Mouse (Mus musculus) hindbrain, embryonic 11.5 days (tissue): ENCODE measurements around the gene Hap1. TPM values are rescaled to one million over a fixed set of nuclear protein-coding genes. Genes with fewer than 3 reads are reported as not detected.

Source experiments
- ATAC-seq: fragments of 200-750 bp; cut with Nextera tagmentation; 2 replicates; pipeline ENCODE4 v1.8.0; 2017; ENCODE audit warnings: mild to moderate bottlenecking, moderate TSS enrichment, moderate library complexity; ENCODE audit not compliant: low FRiP score
- DNase-seq: peaks from one replicate; pipeline ENCODE4 v3.0.0-alpha.2; 2015; ENCODE audit warnings: low spot score
- H3K27ac ChIP-seq: fragments of 300-500 bp; sonication (generic); 2 replicates; pipeline ENCODE4 v1.5.1; 2014; ENCODE audit warnings: mild to moderate bottlenecking, low read depth, low read length
- H3K27me3 ChIP-seq: fragments of 300-500 bp; sonication (generic); 2 replicates; pipeline ENCODE4 v1.6.1; 2014; ENCODE audit warnings: mild to moderate bottlenecking, low read length, moderate library complexity, mixed read lengths; ENCODE audit not compliant: control insufficient read depth, insufficient read depth
- H3K36me3 ChIP-seq: fragments of 300-500 bp; sonication (generic); 2 replicates; pipeline ENCODE4 v1.6.1; 2014; ENCODE audit warnings: mild to moderate bottlenecking, low read length, moderate library complexity, mixed read lengths; ENCODE audit not compliant: control insufficient read depth, insufficient read depth
- H3K4me1 ChIP-seq: fragments of 300-500 bp; sonication (generic); replicated peaks from 2 replicates; pipeline ENCODE4 v1.6.1; 2014; ENCODE audit warnings: low read length, mixed read lengths; ENCODE audit not compliant: control insufficient read depth, insufficient read depth
- H3K4me2 ChIP-seq: fragments of 300-500 bp; sonication (generic); replicated peaks from 2 replicates; pipeline ENCODE4 v1.6.1; 2014; ENCODE audit warnings: mild to moderate bottlenecking, low read depth, low read length
- H3K4me3 ChIP-seq: fragments of 300-500 bp; sonication (generic); 2 replicates; pipeline ENCODE4 v1.5.1; 2014; ENCODE audit warnings: low read depth, low read length
- H3K9ac ChIP-seq: fragments of 300-500 bp; sonication (generic); 2 replicates; pipeline ENCODE4 v1.6.1; 2014; ENCODE audit warnings: low read depth, low read length
- H3K9me3 ChIP-seq: fragments of 300-500 bp; sonication (generic); 2 replicates; pipeline ENCODE4 v1.6.1; 2016; ENCODE audit warnings: low read length; ENCODE audit not compliant: control insufficient read depth
- WGBS: fragments of 180-500 bp; shearing (Covaris S2); extraction: QIAGEN DNeasy Blood & Tissue Kit; methylation state at CpG from one replicate; pipeline ENCODE4 v1.1.7; 2014; 5-methylcytosine and 5-hydroxymethylcytosine counted together
- polyA plus RNA-seq: library from polyadenylated mRNA; unstranded; fragments of >200 nt; fragmentation: Nextera tagmentation; extraction: Ambion mirVana; gene quantifications from 2 replicates; pipeline ENCODE4 v1.2.1, GENCODE M21; 2014

The Hap1 gene
- polyA plus RNA-seq, 1 experiment from 2014 or later = 12.0 TPM

DNA sequence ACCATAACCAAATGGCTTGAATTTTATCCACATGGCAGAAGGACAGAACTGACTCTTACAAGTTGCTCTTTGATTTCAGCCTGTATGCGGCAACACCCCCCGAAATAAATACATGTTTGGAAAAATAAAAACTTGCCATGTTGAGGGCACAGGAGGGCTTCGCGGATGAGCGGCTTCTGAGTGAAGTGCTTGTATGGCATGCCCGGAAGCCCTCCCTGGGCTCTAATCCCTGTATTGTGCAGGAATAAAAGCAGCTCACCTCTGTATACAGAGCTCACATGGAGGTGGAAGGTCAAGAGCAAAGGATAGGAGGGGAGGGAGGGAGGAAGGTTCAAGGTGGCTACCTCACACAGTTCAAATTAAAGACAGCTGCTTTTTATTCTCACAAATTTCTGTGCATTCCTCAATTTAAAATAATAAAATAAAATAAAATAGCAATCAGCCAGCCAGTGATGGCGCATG, 36.0 kb upstream of the Hap1 start:
- H3K4me1 ChIP-seq = peaks cover 2% of the 10 kb centered on the region; the same call in 1 of the 2 replicates
- H3K9me3 ChIP-seq = no peaks in the 10 kb centered on the region
- peaks cover 13% of the 10 kb centered on the region for H3K27me3 ChIP-seq
- no peaks in the 10 kb centered on the region for H3K36me3 ChIP-seq
- no peak overlapping the region for H3K4me3 ChIP-seq
- ATAC-seq = no peak
- H3K4me2 ChIP-seq = no peak overlapping the region
- no peak overlapping the region for H3K9ac ChIP-seq
- no peak overlapping the region for H3K27ac ChIP-seq
- DNase-seq = no peak
- 90% methylated on average over 7 of the region's 7 CpGs for WGBS

DNA sequence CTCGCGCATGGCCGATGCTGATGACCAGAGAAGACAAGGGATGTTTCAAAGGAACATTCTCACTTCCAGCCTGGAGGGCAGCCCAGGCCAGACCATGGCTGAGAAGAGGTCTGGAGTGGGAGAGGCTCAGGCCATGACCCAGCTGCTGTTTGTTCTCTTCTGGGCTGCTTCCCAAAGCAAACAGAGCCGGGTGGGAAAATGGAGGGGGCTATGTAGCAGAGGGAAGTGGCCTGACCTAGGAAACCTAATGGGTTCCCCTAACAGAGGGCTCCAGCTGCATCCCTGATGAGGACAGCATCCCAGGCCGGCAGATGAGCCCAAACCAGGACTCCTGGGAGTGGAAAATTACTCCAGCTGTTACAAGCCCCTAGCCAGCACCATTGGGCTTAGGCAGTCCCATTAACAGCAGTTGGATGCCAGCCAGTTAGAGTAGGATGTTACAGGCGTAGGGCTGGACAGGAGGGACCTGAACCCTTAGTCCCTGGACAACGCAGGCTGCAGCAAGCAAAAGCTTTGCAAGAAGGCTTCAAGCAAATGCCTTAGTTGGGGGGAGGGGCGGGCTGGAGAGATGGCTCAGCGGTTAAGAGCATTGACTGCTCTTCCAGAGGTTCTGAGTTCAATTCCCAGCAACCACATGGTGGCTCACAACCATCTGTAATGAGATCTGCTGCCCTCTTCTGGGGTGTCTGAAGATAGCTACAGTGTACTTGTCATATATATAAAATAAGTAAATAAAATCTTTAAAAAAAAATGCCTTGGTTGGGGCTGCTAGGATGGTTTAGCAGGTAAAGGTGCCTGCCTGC, 35.4 kb upstream of the Hap1 start:
- Histone ChIP-seq H3K27ac (no peak overlapping the region), H3K4me1 (0 out of 2 replicates have a peak, but pooled peaks cover 2% of the 10 kb centered on the region), H3K27me3 (peaks cover 9% of the 10 kb centered on the region), H3K36me3 (no peaks in the 10 kb centered on the region), H3K4me2 (no peak overlapping the region), H3K9me3 (no peaks in the 10 kb centered on the region), H3K4me3 (no peak overlapping the region), H3K9ac (no peak overlapping the region)
- DNase-seq (peak; percentile 32), ATAC-seq (0 out of 2 replicates have a peak, but pooled peaks have one; percentile 12)
- WGBS = 73% methylated on average over 9 of the region's 9 CpGs

DNA sequence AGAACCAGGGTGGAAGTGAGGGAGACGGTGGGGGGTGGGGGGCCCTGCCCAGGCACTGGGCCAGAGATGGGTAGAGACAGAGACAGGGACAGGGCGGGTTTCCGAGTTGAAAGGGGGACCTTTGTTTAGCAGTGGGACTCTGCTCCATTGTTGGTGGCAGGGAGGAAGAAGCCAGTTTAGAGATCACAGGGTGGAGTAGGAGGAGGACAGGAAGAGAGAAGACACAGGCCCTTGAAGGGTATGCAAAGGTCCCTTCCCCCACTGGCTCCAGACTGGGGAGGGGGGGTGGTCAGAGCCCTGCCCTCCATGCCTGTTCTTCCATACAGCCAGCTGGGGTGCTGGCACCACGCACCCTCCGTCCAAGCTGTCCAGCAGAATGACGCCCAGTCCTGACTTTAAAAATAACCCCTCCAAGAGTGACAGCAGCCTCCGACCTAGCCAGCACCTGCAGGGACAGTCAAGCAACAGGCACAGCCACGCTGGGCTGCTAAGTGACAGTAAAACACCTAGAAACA, 34.1 kb upstream of the Hap1 start:
- Histone ChIP-seq H3K36me3 (no peaks in the 10 kb centered on the region), H3K27ac (no peak overlapping the region), H3K4me1 (0 out of 2 replicates have a peak, but pooled peaks cover 2% of the 10 kb centered on the region), H3K27me3 (peaks cover under 1% of the 10 kb centered on the region), H3K4me2 (no peak overlapping the region), H3K4me3 (no peak overlapping the region), H3K9ac (no peak overlapping the region), H3K9me3 (no peaks in the 10 kb centered on the region)
- DNase-seq = no peak
- ATAC-seq = no peak
- WGBS = 47% methylated on average over 8 of the region's 8 CpGs

DNA sequence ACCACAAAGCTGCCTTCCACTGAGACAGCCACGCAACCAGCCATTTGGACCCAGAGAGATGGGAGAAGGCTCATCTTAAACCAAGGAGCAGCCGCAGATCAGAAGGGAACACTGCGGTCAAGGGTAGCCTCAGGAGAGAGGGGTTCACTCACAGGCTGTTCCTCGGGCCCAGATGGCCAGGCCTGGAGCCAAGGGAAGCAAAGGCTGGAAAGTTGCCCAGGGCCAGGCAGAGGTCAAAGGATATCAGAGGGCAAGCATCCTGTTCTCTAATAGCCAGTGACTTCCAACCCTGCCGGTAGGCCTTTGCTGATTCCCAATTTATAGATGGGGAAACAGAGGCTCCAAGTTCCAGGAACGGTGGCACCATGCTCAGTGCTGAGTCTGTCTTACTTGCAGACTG, 32.7 kb upstream of the Hap1 start:
- no peak overlapping the region for H3K4me2 ChIP-seq

DNA sequence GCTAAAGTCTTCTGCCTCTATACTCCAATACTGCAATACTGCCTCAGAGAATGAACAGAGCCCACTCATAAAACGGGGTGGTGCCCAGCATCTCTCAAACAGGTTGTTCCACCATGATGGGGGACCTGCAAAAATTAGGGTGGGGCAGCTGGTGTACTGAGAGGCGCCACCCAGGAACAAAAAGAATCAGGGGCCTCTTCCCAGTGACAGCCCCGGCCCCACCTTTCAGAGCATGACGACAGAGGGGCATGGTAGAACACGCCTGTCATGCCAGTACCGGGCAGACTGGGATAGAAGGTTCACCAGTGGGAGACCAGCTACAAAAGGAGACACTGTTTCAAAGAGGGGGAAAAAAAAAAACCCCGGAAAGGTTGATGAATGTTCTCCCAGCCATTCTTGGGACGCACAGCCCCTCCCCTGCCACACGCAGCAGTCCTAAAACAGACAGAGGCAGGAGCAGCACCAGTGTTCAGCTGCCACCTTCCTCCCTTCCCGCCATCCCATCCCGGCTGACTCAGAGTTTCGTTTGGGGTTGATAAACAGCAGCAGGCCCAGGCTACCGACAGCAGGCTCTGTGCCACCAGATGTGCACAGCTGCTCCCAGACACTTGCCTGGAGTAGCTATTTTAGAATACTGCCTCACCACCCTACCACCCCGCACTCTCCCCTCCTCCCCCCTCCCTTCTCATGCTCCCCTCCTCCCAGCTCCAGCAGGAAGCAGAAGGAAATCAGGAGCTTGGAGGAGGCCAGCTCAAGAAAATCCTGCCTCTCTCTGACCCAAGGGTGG, 31.9 kb upstream of the Hap1 start:
- ATAC-seq = no peak
- 57% methylated on average over 14 of the region's 14 CpGs for WGBS
- H3K27me3 ChIP-seq = no peaks in the 10 kb centered on the region
- H3K9me3 ChIP-seq = no peaks in the 10 kb centered on the region
- no peak overlapping the region for H3K4me3 ChIP-seq
- H3K36me3 ChIP-seq = no peaks in the 10 kb centered on the region; the same call in 1 of the 2 replicates
- no peak overlapping the region for H3K9ac ChIP-seq
- 0 out of 2 replicates have a peak, but pooled peaks cover 2% of the 10 kb centered on the region for H3K4me1 ChIP-seq
- no peak overlapping the region for H3K4me2 ChIP-seq
- H3K27ac ChIP-seq = no peak overlapping the region
- DNase-seq = no peak

More for the DNA sequence above, 32.7 kb upstream of the Hap1 start:
- no peak overlapping the region for H3K27ac ChIP-seq
- ATAC-seq = no peak
- DNase-seq = no peak
- 0 out of 2 replicates have a peak, but pooled peaks cover 2% of the 10 kb centered on the region for H3K4me1 ChIP-seq
- 87% methylated on average over 6 of the region's 6 CpGs for WGBS
- H3K4me3 ChIP-seq = no peak overlapping the region
- no peaks in the 10 kb centered on the region for H3K9me3 ChIP-seq
- H3K36me3 ChIP-seq = no peaks in the 10 kb centered on the region
- H3K27me3 ChIP-seq = no peaks in the 10 kb centered on the region
- H3K9ac ChIP-seq = no peak overlapping the region

DNA sequence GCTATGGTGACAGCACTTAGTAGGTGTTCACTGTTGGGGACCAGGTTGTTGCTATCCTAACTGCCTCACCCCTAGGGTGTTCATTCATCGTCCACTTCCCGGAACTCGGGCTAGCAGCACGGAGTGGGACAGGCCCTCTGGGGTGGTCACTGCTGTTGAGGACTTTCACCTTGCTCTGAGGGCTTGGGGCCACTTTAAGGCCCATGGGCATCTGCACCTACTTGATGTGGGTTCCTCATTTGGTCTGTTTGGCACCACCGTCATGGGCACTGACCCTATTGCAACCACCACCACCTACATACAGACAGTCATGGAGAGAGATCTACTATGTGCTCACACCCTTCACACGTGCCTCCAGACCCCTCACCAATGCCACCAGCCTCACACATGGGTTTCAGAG, 31.2 kb upstream of the Hap1 start:
- H3K4me2 ChIP-seq = no peak overlapping the region
- DNase-seq (no peak), ATAC-seq (no peak)
- no peaks in the 10 kb centered on the region for H3K9me3 ChIP-seq
- H3K9ac ChIP-seq = no peak overlapping the region
- H3K4me3 ChIP-seq = no peak overlapping the region
- H3K36me3 ChIP-seq = no peaks in the 10 kb centered on the region; the same call in 1 of the 2 replicates
- 89% methylated on average over 6 of the region's 6 CpGs for WGBS
- no peak overlapping the region for H3K27ac ChIP-seq
- H3K4me1 ChIP-seq = 0 out of 2 replicates have a peak, but pooled peaks cover 2% of the 10 kb centered on the region
- no peaks in the 10 kb centered on the region for H3K27me3 ChIP-seq

DNA sequence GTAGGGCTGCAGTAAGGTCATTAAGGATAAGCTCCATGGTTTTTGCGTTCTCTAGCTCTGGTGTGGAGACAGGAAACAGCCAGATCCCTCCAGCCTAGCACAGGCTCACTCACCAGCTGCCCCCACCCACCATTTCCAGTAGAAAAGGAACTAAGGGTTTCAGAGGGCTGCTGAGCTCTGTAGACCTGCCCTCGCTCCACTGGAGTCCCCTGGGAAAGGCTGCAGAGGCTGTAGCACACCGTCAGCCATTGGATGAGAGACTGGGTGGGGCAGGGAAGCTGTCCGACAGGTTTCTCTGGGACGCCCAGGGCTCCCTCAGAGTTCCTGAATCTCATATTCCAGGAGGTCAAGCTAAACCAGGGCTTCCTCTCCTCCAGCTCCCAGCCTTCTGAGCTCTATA, 30.7 kb upstream of the Hap1 start:
- Histone ChIP-seq H3K36me3 (no peaks in the 10 kb centered on the region; the same call in 1 of the 2 replicates), H3K27me3 (no peaks in the 10 kb centered on the region), H3K9ac (no peak overlapping the region), H3K4me3 (no peak overlapping the region), H3K27ac (no peak overlapping the region), H3K9me3 (no peaks in the 10 kb centered on the region), H3K4me2 (no peak overlapping the region), H3K4me1 (0 out of 2 replicates have a peak, but pooled peaks cover 2% of the 10 kb centered on the region)
- WGBS = 48% methylated on average over 5 of the region's 5 CpGs
- no peak for DNase-seq
- no peak for ATAC-seq

DNA sequence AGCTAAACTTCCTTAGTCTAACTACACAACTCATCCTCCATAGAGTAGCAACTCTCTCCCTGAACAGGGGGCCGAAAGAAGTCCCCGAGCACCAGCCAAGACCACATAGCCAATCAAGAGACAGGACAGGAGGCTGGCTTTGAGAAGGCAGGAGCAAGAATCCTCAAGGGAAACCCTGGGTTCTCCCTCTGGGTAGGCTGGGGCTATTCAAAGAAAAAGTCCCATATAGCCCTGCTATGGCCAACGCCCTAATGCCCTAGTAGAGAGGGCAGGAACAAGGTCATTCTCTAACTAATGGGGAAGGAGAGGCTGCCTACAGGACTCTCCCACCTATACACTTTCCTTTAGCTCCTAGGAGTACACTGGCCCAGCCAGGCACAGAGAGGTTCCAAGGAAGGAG, 29.1 kb upstream of the Hap1 start:
- no peak for ATAC-seq
- H3K36me3 ChIP-seq = no peaks in the 10 kb centered on the region; the same call in 1 of the 2 replicates
- H3K4me1 ChIP-seq = 0 out of 2 replicates have a peak, but pooled peaks cover 2% of the 10 kb centered on the region
- no peaks in the 10 kb centered on the region for H3K27me3 ChIP-seq
- no peak overlapping the region for H3K4me3 ChIP-seq
- WGBS = 78% methylated on average over 3 of the region's 3 CpGs
- no peak overlapping the region for H3K9ac ChIP-seq
- H3K27ac ChIP-seq = no peak overlapping the region
- DNase-seq = no peak
- no peaks in the 10 kb centered on the region for H3K9me3 ChIP-seq
- H3K4me2 ChIP-seq = no peak overlapping the region
